Mouse (Mus musculus) spleen, postnatal 10 days (tissue): ENCODE data around the gene Gm5798.
"Not testable (repeated sequence)": the region's sequence is repeated elsewhere in the genome, so short reads cannot be mapped to it uniquely, and the experiment has no call there.

Source experiments
- DNase-seq, 2 experiments: peaks; one replicate each; pipeline ENCODE4 v3.0.0; 2021 to 2022; ENCODE audit warnings: low spot score in 2 of 2

Gene Gm5798

GRCm38 (mm10) chr14:41348309-41348708 lies at the start of gene Gm5798:
TSS of gene Gm5798 (plus strand) at chr14:41348609.
- not testable (repeated sequence) for DNase-seq

DNA sequence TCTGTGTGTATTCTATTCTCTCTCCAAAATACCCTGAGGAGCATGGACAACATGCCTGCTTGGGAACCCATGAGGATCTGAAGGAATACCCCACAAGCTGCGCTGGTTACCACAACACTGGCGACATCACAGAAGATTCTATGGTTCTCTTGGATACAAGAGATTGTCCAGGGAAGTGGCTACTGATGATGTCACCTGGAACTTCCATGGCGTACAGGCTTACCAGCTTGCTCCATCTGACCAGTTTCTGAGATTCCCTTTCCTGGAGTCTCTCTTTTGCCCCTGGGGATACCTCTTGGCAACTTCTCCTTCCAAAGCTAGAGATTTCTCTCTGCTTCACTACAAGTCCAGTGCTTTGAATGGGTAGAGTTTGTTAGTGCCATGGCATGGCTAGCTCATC lies 37.9 kb downstream of the Gm5798 start, which contains the start of gene Gm7945:
Gm7945 (minus strand) TSS at position 101 of the 400 bp plus-strand sequence.
- not testable (repeated sequence) for DNase-seq
